Mouse (Mus musculus) liver, embryonic 14.5 days (tissue): ENCODE results near the gene Ino80.

Experiments used
- CTCF ChIP-seq: IDR thresholded peaks from 2 replicates; pipeline ENCODE4 v1.5.1; 2016; ENCODE audit warnings: antibody characterized with exemption, low read depth, control low read depth
- EP300 ChIP-seq: IDR thresholded peaks from 2 replicates; pipeline ENCODE4 v1.6.1; 2016; ENCODE audit warnings: antibody characterized with exemption, low read depth

DNA sequence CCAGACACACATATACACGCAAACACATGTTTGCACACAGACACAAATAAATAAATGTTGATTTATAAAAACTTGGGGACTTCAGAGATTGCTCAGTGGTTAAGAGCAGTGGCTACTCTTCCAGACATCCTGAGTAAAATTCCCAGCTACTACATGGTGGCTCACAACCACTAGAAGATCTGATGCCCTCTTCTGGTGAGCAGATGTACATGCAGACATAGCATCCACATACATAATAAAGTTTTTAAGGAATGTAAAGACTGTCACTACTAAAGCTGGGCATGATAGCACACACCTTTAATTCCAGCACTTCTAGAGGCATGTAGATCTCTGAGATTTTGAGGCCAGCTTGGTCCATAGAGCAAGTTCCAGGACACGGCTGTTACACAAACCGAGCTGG, 16.5 kb downstream of the Ino80 start:
- TF ChIP-seq CTCF (peak; percentile 46), EP300 (no peak)
